Mouse (Mus musculus): ENCODE results near the gene Enpp7. TPM values are rescaled to one million over a fixed set of nuclear protein-coding genes. Genes with fewer than 3 reads are reported as not detected.

Enpp7 gene
- not detected for total RNA-seq (2023)

GRCm38 (mm10) chr11:118987999-118988398, at the start of gene Enpp7:
TSS of gene Enpp7 (plus strand) at chr11:118988188.

DNA sequence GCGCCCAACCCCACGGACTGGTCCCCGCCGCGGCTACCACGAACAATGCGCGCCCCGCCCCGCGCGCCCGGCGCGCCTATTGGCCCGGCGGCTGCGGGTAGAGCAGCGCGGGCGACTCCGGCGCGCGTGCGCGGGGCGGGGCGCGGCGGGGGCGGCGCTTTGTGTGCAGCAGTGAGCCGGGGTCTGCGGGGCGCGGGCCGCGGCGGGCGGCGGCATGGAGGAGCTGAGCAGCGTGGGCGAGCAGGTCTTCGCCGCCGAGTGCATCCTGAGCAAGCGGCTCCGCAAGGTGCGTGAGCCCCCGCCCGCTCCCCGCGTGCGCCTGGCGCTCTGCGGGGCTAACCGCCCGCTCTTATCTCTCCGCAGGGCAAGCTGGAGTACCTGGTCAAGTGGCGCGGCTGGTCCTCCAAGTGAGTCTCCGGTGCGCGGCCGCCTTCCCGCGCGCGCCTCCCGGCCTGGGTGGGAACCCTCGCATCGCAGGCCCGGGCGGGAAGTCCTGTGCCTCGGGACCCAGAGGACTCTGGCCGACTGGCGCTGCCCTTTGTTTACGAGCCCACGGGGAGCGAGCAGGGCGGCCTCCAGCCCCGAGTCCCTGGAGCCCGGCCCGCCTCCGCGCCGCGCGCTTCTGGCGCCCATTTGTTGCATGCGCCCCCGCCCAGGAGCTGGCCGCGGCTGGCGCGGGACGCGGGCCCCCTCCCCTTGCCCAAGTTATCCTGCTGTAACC, 35.1 kb downstream of the Enpp7 start, which contains the start of gene Cbx2:
Gene Cbx2, plus strand, starts transcription at position 68 of the 721 bp plus-strand sequence.

GRCm38 (mm10) chr11:119040600-119041324, 52.8 kb downstream of the Enpp7 start, which contains the start of gene Cbx8:
TSS of gene Cbx8 (minus strand) at chr11:119040969.

Other genes starting within 250 kb of the Enpp7 start
- gene Rbfox3, start 76.6 kb upstream of the Enpp7 start, total RNA-seq (2023): not detected
- 6.4 TPM for gene Cbx2, start 34.8 kb downstream of the Enpp7 start, total RNA-seq (2023)
- 19.7 TPM for gene Cbx8, start 52.8 kb downstream of the Enpp7 start, total RNA-seq (2023)
- 134 TPM for gene Cbx4, start 98.0 kb downstream of the Enpp7 start, total RNA-seq (2023)
- gene Tbc1d16, start 240.3 kb downstream of the Enpp7 start, total RNA-seq (2023): 3.6 TPM
- 0.86 TPM for gene Ccdc40, start 240.4 kb downstream of the Enpp7 start, total RNA-seq (2023)